Mouse (Mus musculus) liver, embryonic 14.5 days (tissue): ENCODE measurements around the gene Cercam. TPM values are rescaled to one million over a fixed set of nuclear protein-coding genes. Genes with fewer than 3 reads are reported as not detected.

ENCODE experiments used
- ATAC-seq: fragments of 200-750 bp; cut with Nextera tagmentation; 2 replicates; pipeline ENCODE4 v1.8.0; 2017; ENCODE audit warnings: moderate number of reproducible peaks, mild to moderate bottlenecking, moderate library complexity; ENCODE audit not compliant: insufficient read depth
- DNase-seq, 3 experiments: peaks; one replicate each; pipeline ENCODE4 v3.0.0-alpha.2; 2012 to 2013; ENCODE audit warnings: low read depth in 3 of 3, low spot score in 3 of 3
- H3K27ac ChIP-seq: fragments of 300-500 bp; sonication (generic); 2 replicates; pipeline ENCODE4 v1.5.1; 2014; ENCODE audit warnings: moderate library complexity, mild to moderate bottlenecking, control low read depth, inconsistent platforms
- H3K27me3 ChIP-seq: fragments of 300-500 bp; sonication (generic); 2 replicates; pipeline ENCODE4 v1.6.1; 2014; ENCODE audit warnings: mild to moderate bottlenecking, low read length, moderate library complexity; ENCODE audit not compliant: control insufficient read depth, insufficient read depth
- H3K36me3 ChIP-seq: fragments of 300-500 bp; sonication (generic); replicated peaks from 2 replicates; pipeline ENCODE4 v1.6.1; 2014; ENCODE audit warnings: low read depth; ENCODE audit not compliant: control insufficient read depth, insufficient read depth
- H3K4me1 ChIP-seq, 2 experiments: fragments of 200-500 bp in 1 of 2; fragments of 300-500 bp in 1 of 2; sonication (generic) in 1 of 2; replicated peaks; 2 replicates each; pipeline ENCODE4 v1.6.1; 2012 to 2014; ENCODE audit warnings: antibody characterized with exemption in 1 of 2, inconsistent platforms in 1 of 2, low read length in 1 of 2; ENCODE audit not compliant: control insufficient read depth in 2 of 2, insufficient read depth in 2 of 2
- H3K4me2 ChIP-seq: fragments of 300-500 bp; sonication (generic); 2 replicates; pipeline ENCODE4 v1.6.1; 2014; ENCODE audit warnings: low read depth, mild to moderate bottlenecking, control low read depth, moderate library complexity
- H3K4me3 ChIP-seq, 2 experiments: fragments of 200-500 bp in 1 of 2; fragments of 300-500 bp in 1 of 2; sonication (generic) in 1 of 2; 2 replicates each; pipeline ENCODE4 v1.5.1; 2012 to 2014; ENCODE audit warnings: low read depth in 2 of 2, low read length in 2 of 2, mild to moderate bottlenecking in 2 of 2, control low read depth in 1 of 2, inconsistent platforms in 1 of 2, moderate library complexity in 1 of 2; ENCODE audit not compliant: insufficient read depth in 1 of 2
- H3K9ac ChIP-seq: fragments of 300-500 bp; sonication (generic); replicated peaks from 2 replicates; pipeline ENCODE4 v1.6.1; 2014; ENCODE audit warnings: mild to moderate bottlenecking, control low read depth, moderate library complexity
- H3K9me3 ChIP-seq: fragments of 300-500 bp; sonication (generic); 2 replicates; pipeline ENCODE4 v1.6.1; 2016; ENCODE audit warnings: low read length, mixed read lengths; ENCODE audit not compliant: control insufficient read depth
- CTCF ChIP-seq: IDR thresholded peaks from 2 replicates; pipeline ENCODE4 v1.5.1; 2016; ENCODE audit warnings: antibody characterized with exemption, low read depth, control low read depth
- EP300 ChIP-seq: IDR thresholded peaks from 2 replicates; pipeline ENCODE4 v1.6.1; 2016; ENCODE audit warnings: antibody characterized with exemption, low read depth
- WGBS: fragments of 180-500 bp; shearing (Covaris S2); extraction: QIAGEN DNeasy Blood & Tissue Kit; methylation state at CpG from one replicate; pipeline ENCODE4 v1.1.7; 2014; ENCODE audit not compliant: insufficient replicate concordance; 5-methylcytosine and 5-hydroxymethylcytosine counted together
- polyA plus RNA-seq, 2 experiments: library from polyadenylated mRNA; depleted of rRNA in 1 of 2; stranded (reverse) in 1 of 2; unstranded in 1 of 2; fragments of >200 nt; fragmentation: Nextera tagmentation in 1 of 2; extraction: Ambion mirVana in 1 of 2; gene quantifications; 2 replicates each; pipeline versions ENCODE4 v1.2.1 to v1.2.3; 2012 to 2014

Cercam gene
- polyA plus RNA-seq, 2 experiments, result 16.6 to 20.1 TPM

DNA sequence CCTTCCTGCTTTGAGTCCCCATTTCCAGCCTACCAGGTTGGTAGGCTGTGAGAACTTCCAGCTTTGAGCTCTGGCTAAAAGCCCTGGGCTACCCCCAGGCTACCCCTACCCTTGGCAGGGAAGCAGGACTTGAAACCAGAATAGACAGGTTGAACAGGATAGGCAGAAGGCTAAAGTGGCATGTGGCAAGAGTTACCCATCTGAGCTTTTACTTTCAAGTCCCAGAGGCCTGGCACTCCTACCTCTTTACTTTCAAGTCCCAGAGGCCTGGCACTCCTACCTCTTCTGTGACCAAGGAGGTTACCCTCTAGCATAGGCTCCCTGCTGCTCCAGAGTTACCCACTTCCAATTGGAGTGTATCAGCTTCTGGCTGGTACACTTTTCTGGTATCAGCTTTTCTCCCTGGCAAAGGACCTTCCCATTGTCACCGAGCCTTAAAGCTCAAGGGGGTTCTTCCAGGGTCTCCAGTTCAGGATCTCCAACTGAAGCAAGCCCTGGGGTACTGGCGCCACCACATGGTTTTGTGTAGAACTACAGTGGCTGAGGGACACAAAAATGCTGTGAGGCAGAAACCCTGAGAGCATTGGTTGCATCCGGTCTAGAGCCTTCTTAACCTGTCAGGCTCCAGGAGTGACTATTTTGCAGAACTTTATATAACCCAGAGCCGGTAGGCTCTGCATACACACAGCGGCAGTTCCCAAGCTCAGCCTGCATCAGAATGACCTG is 10.1 kb upstream of the Cercam start:
- Histone ChIP-seq H3K9ac (no peak overlapping the region), H3K27ac (no peak overlapping the region), H3K4me1 (no peaks in the 10 kb centered on the region), H3K4me3 (no peak overlapping the region), H3K4me2 (no peak overlapping the region), H3K9me3 (no peaks in the 10 kb centered on the region), H3K36me3 (no peaks in the 10 kb centered on the region), H3K27me3 (no peaks in the 10 kb centered on the region)
- WGBS, result 9% methylated on average over 5 of the region's 5 CpGs
- ATAC-seq (no peak), DNase-seq (peak in 2 of 3 experiments; percentile 10 to 16)
- TF ChIP-seq CTCF, result peak; percentile 76
- no peak for TF ChIP-seq EP300

GRCm38 (mm10) chr2:29865125-29865524 is 3.8 kb upstream of the Cercam start:
- no peaks in the 10 kb centered on the region for H3K9me3 ChIP-seq
- H3K4me1 ChIP-seq, result peaks cover 2 to 3% of the 10 kb centered on the region in 2 experiments
- DNase-seq (no peak), ATAC-seq (no peak)
- H3K27ac ChIP-seq, result no peak overlapping the region
- 54% methylated on average over 4 of the region's 4 CpGs for WGBS
- TF ChIP-seq CTCF (no peak), EP300 (no peak)
- H3K27me3 ChIP-seq, result no peaks in the 10 kb centered on the region
- H3K4me2 ChIP-seq, result no peak overlapping the region
- no peak overlapping the region for H3K4me3 ChIP-seq
- no peaks in the 10 kb centered on the region for H3K36me3 ChIP-seq
- no peak overlapping the region for H3K9ac ChIP-seq

- H3K9me3 ChIP-seq, result no peaks in the 10 kb centered on the region
These were observed 885 bp downstream of the Cercam start for GRCm38 (mm10) chr2:29869646-29870451.

GRCm38 (mm10) chr2:29872581-29873295 is 3.8 kb downstream of the Cercam start:
- peaks cover 13% of the 10 kb centered on the region in 2 experiments for H3K4me1 ChIP-seq
- ATAC-seq, result no peak
- H3K36me3 ChIP-seq, result peaks cover 56% of the 10 kb centered on the region
- 93% methylated on average over 10 of the region's 10 CpGs for WGBS
- no peaks in the 10 kb centered on the region for H3K27me3 ChIP-seq
- no peak overlapping the region for H3K27ac ChIP-seq
- no peak overlapping the region for H3K4me3 ChIP-seq
- H3K9me3 ChIP-seq, result no peaks in the 10 kb centered on the region
- H3K4me2 ChIP-seq, result no peak overlapping the region; the same call in 1 of the 2 replicates
- no peak overlapping the region for H3K9ac ChIP-seq
- TF ChIP-seq EP300 (no peak), CTCF (no peak)
- no peak for DNase-seq

More at GRCm38 (mm10) chr2:29869646-29870451, 885 bp downstream of the Cercam start:
- Histone ChIP-seq H3K4me3 (peak overlapping the region; percentile 68 to 91), H3K27me3 (no peaks in the 10 kb centered on the region), H3K36me3 (peaks cover 38% of the 10 kb centered on the region), H3K4me2 (peak overlapping the region; percentile 90), H3K27ac (peak overlapping the region; percentile 94), H3K9ac (peak overlapping the region; percentile 97), H3K4me1 (peaks cover 13% of the 10 kb centered on the region in 2 experiments)
- ATAC-seq (peak; percentile 90), DNase-seq (peak; percentile 84 to 89 (median 87))
- TF ChIP-seq CTCF, result no peak
- peak; percentile 66 for TF ChIP-seq EP300
- 1% methylated on average over 17 of the region's 17 CpGs for WGBS
